Mouse (Mus musculus) small intestine, adult 2 months (tissue): ENCODE measurements around the gene Igf2.

Experiments
- CTCF ChIP-seq: fragments of 200-500 bp; IDR thresholded peaks from 2 replicates; pipeline ENCODE4 v1.5.1; 2012; ENCODE audit warnings: low read depth, mild to moderate bottlenecking, control low read depth, inconsistent platforms, low read length, moderate library complexity, mixed read lengths; ENCODE audit not compliant: insufficient replicate concordance, insufficient read length; ENCODE audit errors: extremely low read depth
- POLR2A ChIP-seq: fragments of 200-500 bp; IDR thresholded peaks from 2 replicates; pipeline ENCODE4 v1.6.1; 2012; ENCODE audit warnings: low read depth, mild to moderate bottlenecking, control low read depth, inconsistent platforms, low read length, moderate library complexity

GRCm38 (mm10) chr7:142629806-142630205 is 36.8 kb downstream of the Igf2 start:
- TF ChIP-seq CTCF (no peak), POLR2A (no peak)
